Mouse (Mus musculus): ENCODE measurements around the gene Rab11fip4.

The Rab11fip4 gene

DNA sequence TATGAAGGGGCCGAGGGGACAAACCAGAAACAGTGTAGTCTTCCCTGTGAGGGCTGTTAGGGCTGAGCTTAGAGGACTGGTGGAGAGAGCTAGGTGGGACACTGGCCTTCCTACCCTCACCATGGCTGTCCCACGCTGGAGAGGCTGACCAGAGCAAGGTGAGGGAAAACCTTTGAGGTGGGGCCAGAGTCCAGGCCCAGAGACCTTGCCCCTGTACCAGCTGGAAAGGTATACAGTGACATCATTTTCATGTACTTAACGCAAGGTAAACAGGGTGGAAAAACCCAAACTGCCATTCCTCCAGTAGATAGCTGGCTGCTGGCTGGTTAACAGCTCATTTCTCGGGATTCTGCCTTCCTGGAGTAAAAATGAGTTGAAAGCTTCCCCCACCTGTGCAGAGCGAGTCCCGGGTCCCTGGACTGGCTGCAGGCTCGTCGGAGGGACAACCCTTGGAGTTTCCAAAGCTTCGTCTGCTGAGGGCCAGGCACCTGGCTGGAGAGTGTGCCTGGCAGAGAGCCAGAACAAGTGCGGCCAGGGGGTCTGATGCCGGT lies 155.6 kb downstream of the Rab11fip4 start:
- DNase-seq: no peak

Data from cerebellum, postnatal 36 days (tissue).